Mouse (Mus musculus): ENCODE data around the gene Glis3.

- TF ChIP-seq CTCF (IDR thresholded peaks at IDR 0.05; ENCODE audit: low read depth) (no peak), EP300 (optimal IDR thresholded peaks at IDR 0.05) (no peak)
Observed at GRCm38 (mm10) chr19:28569856-28570255, 110.0 kb downstream of the Glis3 start.

All from stomach, postnatal 0 days (tissue).